Mouse (Mus musculus) CD4-positive, CD25-positive, alpha-beta regulatory T cell, adult 2 months (primary cell): ENCODE measurements around the gene Gm8890.
"Not testable (repeated sequence)": the region's sequence is repeated elsewhere in the genome, so short reads cannot be mapped to it uniquely, and the experiment has no call there.

Experiments
- DNase-seq: peaks from one replicate; pipeline ENCODE4 v3.0.0-alpha.2; 2012; ENCODE audit warnings: low read depth, low spot score

The Gm8890 gene

DNA sequence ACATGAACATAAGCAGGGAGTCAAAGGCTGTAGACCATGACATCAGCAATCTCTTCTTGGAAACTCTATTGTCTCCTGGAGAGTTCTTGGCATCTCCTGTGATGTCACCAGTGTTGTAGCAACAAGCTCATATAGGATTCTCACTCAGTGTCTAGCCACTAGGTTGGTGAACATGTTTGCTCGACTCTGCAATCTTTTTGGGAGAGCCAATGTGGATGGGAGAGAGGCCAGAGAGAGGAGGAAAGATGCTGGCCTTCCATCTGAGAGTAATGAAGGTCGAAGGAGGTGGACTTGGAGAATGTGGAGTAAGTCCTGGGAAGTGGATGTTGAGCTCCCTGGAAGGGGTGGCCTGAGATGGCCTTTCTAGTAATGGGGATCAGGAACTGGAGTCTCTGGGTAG lies at the start of gene Gm8890:
Gene Gm8890 (plus strand): TSS at position 301 of the 400 bp plus-strand sequence.
- not testable (repeated sequence) for DNase-seq

DNA sequence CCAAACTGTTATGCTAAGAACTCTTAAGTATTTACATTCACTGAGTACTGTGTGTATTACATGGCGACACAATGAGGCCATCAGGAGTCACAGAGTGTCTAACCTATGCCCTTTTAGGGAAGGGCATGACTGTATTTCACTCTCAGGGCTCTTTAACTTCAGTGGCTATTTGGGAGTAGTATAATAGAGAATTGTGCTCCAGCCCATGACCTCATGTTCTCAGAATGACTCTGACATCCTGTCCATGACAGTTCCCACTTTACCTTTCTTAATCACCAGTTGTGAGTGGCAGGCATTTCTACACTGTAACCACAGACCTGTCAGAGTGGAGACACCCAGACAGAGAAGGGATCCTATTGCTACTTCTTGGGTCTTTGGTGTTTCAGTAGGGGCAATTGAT lies 388 bp downstream of the Gm8890 start:
- not testable (repeated sequence) for DNase-seq
